Mouse (Mus musculus) MEL-GATA-1-ER (cell line): ENCODE measurements around the gene Polr2j.

Experiments used
- DNase-seq: peaks from one replicate; pipeline ENCODE4 v3.0.0-alpha.2; 2012; ENCODE audit warnings: low read depth; ENCODE audit errors: extremely low read depth

The Polr2j gene

GRCm38 (mm10) chr5:136165246-136165645, 48.8 kb downstream of the Polr2j start:
- DNase-seq, result no peak

GRCm38 (mm10) chr5:136167296-136167695, 50.9 kb downstream of the Polr2j start:
- no peak for DNase-seq

- no peak for DNase-seq
Measured at GRCm38 (mm10) chr5:136168071-136168470, 51.6 kb downstream of the Polr2j start.

DNA sequence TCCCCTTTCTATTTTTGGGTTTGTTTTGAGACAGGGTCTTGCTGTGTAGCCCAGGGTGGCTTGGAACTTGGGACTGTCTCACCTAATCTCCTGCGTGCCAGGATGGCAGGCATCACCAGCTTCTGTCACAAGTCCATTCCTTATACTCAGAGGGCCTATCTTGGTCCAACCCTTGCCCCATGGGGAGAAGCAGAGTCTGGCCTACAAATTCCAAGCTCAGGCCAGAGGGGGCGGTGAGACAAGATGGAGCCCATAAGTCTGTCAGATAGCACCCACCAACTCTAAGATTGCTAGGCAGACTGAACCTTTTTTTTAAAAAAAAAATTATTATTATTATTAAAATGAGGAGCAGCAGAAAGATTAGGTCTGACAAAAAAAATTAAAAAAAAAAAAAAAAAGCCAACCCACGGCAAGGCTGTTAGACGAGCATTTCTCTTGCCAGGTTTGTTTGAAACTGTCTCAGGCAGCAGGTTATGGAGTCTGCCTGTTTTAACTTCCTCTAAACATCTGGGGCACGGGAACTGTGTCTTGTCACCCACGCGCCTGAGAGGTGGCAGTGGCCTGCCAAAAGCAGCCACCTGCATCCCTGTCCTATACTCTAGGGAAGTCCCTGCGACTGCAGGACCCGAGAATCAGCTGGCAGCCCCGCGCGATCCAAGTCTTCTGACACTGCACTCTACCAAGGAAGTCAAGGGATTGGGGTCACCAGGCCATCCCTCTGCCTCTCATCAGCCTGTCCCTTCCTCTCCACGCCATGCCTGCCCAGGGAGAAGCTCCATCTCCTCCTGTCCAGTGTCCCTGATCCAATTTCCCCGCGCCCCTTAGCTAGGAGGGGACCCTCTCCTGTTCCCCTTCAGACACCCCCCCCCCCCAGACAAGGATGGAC, 53.4 kb downstream of the Polr2j start:
- DNase-seq, result peak; percentile 61

DNA sequence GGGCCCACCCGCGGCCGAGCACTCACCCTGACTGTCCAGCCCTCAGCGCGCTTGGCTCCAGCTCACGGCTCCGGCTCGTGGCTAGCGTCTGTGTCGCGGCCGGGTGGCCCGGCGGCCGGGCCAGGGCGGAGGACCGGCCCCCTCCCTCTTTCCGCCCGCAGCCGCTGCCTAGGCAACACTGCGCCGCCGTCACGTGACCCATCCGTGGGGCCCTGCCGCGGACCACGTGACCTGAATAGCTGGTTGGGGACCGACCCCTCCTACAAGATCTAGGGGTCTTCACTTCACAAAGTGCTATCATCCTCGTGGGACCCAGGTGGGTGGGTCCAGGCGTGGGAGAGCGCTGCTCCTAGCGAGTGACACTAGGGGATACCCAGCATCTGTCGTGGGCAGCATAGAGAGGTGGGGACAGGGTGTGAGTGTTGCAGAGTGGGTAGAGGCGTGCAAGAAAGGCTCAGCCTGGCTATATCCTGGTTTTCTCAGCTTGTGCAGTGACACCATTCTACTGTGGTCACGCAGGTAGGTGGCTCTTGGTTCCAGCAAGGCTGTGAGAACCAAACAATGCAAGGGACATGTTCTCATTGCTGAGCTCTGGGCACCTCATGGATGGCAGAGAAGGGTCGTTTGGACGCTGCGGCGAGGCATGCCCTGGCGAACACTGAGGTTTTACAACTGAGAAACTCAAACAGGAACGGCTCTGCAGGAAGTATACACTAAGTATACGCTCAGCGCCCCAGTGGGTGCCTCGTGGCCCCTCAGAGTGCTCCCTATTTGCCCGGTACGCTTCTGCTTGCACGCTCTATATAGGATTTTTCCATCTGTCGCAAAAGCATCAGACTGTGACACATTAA, 54.3 kb downstream of the Polr2j start, which contains the start of gene Orai2:
TSS of gene Orai2 (minus strand) at position 202 of the 851 bp plus-strand sequence.
- peak; percentile 36 for DNase-seq

DNA sequence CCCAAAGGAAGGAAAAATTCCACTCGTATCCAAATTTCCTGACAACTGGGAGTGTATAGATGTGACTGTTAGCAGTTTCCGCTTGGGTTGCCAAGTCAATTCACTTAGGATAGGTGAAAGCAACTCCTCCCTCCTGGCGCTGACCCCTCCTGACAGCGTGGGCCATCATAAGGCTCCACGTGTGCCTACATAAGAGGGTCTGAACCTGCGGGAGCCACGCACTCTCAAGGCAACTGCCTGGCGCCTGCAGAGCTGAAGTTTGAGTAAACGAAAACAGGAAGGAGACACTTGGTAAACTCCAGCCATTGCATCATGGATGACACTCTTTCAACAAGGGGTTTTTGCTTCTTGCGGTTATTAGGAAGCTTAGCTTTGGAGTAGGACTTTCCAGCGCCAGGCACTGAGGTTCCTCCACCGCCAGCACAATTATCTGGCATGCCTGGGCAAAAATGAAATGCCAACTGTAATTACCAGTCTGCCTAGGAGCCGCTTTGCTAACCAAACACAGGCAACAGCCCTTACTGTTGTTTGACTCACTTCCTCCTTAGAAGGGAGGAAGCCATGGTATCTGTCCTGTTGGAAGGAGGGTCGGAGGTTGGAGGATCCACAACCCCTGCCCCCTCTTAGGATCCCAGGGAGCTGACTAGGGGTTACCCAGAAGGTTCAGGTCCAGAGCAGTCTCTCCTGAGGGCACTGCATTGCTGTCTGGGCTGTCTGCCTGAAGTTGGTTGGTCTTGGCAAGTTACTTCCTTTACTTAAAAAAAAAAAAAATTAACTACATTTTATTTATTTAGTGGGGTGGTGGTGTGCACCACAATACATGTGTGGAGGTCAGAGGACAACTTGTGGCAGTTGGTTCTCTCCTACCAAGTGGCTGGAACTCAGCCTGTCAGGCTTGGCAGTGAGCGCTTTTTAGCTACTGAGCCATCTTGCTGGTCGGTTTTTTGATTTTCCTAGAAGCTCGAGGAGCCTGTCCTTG, 55.2 kb downstream of the Polr2j start:
- DNase-seq, result peak; percentile 41
